Mouse (Mus musculus): ENCODE measurements around the gene Rps3.

Gene Rps3

DNA sequence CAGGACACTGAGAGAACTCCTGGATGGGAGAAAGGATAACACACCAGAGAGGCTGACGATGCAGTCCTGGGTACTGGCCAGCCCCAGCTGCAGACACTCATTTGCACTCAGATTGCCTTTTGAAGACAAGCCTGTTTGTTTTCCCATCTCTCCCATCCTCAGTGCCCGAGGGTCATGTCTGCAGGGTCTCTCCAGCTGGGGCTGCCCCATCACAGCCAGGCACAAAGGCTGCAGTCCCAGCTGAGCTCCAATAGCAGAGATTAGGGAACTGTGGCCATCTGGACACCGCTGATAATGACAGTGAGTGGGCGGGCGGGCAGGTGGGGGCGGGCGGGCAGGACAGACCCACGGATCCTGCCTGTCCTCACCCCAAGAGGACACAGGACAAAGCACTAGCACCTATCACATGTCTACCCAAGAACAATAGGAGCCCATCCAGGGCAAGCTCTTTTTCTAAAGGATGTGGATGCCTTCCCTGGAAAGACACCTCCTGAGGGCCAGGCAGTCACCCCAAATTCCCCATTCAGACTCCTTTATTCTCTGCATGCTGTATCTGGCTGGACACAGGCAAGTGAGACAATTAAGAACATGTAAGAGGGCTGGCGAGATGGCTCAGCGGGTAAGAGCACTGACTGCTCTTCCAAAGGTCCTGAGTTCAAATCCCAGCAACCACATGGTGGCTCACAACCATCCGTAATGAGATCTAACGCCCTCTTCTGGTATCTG, 8.5 kb downstream of the Rps3 start:
- peak; percentile 80 for DNase-seq

DNA sequence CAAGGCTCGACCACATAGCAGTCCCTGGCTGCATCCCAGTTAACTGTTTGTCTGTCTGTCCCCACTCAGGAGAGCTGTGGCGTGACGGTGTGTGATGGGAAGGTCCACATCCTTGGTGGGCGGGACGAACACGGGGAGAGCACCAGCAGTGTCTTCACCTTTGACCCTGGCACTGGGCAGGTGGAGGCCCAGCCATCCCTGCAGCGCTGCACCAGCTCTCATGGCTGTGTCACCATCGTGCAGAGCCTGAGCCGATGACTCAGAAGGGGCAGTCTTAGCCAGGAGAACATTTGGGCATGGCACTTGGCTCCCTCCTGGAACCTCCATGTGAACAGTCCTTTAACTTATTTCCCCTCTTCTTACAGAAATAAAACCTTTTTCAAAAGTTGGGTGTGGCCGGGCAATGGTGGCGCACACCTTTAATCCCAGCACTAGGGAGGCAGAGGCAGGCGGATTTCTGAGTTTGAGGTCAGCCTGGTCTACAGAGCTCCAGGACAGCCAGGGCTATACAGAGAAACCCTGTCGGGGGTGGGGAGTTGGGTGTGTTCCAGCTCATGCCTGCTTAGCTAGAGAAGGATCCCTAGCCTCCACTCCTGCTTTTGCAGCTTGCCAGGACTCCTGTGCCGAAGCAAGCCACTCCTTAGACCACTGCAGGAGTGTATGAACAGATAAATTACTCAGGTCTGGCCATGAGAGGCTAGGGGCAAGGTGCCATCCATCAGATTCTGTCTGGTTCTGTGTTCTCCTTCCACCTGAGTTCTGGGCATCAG, 9.7 kb downstream of the Rps3 start:
- no peak for DNase-seq

DNA sequence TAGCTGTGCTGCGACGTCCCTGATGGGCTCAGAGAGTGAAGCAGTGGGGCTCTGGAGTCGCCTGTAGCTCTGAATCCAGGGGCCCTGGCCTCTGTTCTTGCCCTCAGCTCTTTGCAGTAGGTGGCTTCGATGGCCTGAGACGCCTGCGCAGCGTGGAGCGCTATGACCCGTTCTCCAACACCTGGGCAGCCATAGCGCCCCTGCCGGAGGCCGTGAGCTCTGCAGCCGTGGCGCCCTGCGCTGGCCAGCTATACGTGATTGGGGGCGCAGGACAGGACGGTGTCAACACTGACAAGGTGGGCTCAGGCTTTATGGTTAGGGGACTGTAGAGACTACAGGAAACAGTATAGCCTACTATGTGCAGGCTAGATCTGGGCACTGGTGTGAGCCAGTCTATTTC, 12.0 kb downstream of the Rps3 start:
- no peak for DNase-seq

DNA sequence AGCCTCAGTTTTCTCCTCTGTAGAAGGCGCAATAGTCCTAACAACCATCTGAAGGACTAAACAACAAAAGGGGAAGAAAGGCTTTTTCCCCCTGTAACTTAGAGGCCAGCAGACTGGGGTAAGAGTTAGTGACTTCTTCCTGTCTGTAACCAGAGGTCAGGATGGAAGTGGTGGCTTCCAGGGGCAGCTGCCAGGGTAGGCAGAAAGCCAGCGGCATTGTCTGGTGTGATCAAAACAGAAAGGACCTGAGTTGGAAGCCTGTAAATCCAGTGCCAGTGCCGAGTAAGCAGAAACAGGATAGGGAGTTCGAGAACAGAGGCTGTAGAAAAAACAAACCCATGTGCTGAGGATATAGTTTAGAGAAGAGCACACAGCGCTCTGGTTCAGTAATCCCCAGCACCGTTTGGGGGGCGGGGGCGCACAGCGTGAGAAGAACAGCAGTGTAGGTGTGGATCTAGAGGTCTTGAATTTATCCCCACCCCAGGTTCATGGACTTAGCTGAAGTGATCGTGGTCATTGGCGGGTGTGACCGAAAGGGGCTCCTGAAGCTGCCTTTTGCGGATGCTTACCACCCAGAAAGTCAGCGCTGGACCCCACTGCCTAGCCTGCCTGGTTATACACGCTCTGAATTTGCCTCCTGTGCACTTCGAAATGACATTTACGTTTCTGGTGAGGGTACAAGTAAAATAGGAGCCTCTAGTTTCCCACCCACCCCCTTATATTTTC, 13.7 kb downstream of the Rps3 start:
- peak; percentile 79 for DNase-seq

DNA sequence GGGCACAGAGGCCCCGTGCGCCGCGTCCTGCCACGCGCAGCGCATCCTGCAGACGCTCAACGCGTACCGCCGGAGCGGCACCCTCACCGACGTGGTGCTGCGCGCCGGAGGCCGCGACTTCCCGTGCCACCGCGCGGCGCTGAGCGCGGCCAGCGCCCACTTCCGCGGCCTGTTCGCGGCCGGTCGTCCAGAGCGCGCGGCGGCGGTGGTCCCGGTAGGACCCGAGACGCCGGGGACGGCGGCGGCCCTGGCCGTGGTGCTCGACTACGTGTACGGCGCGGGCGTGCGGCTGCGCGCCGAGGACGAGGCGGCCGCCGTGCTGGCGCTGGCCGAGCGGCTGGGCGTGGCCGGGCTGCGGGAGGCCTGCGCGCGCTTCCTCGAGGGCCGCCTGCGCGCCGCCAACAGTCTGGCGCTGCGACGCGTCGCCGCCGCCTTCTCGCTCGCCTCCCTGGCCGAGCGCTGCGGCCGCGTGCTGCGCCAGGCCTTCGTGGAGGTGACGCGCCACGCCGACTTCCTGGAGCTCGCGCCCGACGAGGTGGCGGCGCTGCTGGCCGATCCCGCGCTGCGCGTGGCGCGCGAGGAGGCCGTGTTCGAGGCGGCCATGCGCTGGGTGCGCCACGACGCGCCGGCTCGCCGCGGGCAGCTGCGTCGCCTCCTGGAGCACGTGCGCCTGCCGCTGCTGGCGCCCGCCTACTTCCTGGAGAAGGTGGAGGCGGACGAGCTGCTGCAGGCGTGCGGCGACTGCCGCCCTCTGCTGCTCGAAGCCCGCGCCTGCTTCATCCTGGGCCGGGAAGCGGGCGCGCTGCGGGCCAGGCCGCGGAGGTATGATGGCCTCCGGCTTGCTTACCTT, 15.0 kb downstream of the Rps3 start:
- DNase-seq = peak; percentile 72

DNA sequence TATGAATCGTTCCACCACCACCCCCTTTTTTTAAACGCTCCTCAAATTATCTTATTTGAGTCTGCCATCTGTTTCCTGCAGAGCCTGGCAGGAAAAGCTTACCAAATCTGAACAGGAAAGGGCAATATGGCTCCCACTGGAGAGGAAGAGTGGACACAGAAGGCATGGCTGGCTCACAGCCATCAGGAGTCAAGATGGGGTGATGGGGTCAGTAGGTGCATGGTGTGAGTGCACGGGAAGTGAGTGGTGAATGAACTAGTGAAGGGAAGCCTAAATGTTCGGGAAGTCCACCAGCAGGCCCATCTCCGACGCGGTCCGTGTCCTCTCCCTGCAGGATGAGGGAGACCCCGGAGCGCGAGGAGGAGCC, 15.6 kb downstream of the Rps3 start:
- peak; percentile 65 for DNase-seq

DNA sequence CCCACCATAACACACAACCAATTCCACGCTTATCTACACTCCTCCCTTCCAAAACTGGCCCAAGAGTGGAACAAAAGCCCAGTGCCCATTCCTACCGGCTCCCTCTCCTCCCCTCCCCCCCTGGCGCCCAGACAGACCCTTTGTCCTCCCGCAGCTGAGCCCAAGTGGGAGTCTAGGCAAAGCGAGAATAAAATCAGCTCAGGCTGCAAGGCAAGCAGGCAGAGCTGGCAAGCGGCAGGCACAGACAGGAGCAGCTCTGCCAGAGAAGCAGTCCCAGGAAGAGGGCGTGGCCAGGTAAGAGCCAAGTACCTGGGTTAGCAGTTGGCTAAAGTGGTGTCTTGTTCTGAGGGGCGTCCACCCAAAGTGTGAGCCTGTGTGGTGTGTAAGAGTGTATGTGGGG, 17.7 kb downstream of the Rps3 start, which contains the start of gene Klhl35:
Gene Klhl35 (plus strand): TSS at position 194 of the 400 bp plus-strand sequence.
- peak; percentile 52 for DNase-seq

GRCm38 (mm10) chr7:99463120-99463519, 20.4 kb downstream of the Rps3 start:
- no peak for DNase-seq

DNA sequence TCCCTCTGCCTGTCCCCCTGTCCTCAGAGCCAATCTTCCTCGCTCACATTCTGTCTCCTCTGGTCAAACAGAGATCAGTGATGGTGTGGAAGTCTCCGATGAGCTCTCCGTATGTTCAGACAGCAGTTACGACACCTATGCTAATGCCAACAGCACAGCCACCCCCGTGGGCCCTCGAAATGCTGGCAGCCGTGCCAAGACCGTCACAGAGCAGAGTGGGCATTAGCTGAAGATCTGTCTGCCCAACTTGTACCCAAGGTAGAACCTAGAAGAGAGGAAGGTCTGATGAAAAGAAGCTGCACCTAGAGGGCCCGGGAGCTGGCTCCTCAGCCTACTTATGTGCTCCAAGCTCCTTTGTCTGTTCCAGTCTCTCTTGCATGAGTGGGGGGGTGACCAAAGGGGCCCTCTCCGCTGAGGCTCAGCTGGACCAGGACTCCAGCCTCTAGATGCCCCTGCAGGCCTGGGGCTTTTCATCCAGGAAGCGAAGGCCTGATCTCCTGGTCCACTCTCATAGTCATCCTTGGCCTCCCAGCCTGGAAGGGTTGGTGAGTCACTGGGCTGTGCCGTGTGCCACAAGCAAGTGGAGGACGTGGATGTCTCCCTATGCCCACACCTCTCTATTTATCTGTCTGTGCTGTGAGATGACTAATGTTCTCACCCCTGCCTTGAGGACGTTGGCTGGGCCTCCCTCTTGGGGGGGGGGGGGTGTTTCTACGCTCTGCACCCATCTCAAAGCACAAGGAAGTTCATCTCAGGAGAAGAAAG, 23.5 kb downstream of the Rps3 start:
- DNase-seq = no peak

DNA sequence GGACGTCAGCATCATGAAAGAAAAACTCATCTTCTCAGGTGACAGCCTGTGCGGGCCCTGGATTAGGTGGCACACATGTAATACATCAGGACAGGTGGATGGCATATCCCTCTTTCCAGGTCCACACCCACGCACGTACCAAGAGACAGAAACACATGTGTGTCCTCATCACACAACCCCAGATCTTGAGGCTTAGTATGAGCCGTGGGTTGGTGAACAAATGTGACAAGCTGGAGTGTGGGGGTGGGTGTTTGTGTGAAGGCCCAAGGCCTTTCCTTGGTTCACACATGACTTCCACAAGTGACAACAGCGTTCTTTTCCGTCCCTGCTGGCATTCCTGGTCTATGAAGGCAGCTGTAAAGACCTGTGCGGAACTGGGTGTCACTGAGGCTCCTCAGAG, 24.7 kb downstream of the Rps3 start:
- DNase-seq = no peak

DNA sequence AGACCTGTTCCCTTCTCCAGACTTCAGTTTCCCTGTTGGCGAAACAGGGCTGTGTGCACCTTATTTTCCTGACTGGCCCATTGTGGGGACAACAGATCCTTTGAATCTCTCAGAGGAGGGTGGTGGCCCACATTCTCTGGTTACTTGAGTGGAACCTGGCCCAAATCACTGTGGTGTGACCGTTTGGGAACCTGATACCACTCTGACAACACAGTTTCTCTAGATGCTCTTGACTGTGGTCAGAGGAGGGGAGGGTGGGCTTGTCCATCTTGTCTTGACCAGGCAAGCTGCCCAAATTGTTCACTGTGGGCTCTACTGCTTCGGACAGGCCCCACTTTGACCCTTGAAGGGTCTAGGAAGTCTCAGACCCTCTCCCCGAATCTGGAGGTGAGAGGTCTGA, 29.5 kb downstream of the Rps3 start:
- no peak for DNase-seq

DNA sequence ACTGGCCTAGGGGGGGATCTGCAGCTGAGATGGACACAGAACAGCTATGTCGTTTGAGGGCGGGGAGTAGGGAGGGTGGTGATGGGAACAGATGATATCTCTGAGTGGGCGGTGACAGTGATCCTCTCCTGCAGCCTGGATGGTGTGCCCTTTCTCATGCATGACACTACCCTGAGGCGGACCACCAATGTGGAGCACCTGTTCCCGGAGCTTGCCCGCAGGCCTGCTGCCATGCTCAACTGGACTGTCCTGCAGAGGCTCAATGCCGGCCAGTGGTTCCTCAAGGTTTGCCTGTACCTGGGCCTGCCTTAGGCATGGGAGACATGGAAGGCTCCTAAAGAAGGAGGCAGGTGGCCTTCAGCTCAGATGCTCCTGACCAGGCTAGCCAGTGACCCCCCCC, 30.7 kb downstream of the Rps3 start:
- DNase-seq = no peak

GRCm38 (mm10) chr7:99450703-99451102, 32.8 kb downstream of the Rps3 start:
- DNase-seq = peak; percentile 92

- no peak for DNase-seq
Measured at GRCm38 (mm10) chr7:99449751-99450150, 33.8 kb downstream of the Rps3 start.

GRCm38 (mm10) chr7:99449063-99449462, 34.5 kb downstream of the Rps3 start:
- DNase-seq = no peak

DNA sequence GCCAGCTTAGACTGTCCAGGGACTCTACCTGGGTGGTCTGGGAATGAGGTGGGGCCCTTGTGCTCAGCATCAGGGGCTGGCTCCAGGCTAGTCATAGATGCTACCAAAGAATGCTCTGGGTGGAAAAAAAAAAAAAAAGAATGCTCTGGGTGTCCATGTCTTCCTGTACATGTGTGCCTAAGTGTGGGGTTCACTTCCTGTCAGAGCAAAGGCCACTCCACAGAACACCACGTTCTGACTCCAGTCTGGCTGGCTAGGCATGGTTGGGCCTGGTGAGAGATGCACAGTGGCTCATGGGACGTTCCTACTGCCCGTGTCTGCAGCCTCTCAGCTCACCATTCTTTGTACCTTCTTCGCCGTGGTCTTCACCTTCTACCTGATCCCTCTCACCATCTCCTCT, 34.9 kb downstream of the Rps3 start:
- no peak for DNase-seq

GRCm38 (mm10) chr7:99447323-99447722, 36.2 kb downstream of the Rps3 start:
- DNase-seq = no peak

DNA sequence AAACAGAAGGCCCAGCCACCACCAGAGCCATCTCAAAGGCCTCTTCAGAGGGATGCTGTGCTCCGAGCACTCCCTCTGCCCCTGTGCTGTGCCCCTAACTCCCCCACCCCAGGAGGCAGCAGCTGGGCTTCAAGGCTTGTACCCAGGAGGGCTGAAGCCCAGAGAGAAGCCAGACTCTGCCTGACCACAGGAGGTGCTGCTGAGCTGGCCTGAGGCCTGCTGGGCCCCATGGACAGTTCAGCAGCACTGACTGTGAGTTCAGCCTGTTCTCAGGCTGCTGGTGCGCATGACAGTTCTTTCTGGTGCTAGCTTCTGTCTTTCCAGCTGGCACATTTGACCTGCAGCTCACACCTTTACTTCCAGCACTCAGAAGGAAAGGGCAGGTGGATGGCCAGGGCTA, 37.7 kb downstream of the Rps3 start:
- no peak for DNase-seq

- DNase-seq = peak; percentile 22
Measured at GRCm38 (mm10) chr7:99444012-99444411, 39.5 kb downstream of the Rps3 start.

DNA sequence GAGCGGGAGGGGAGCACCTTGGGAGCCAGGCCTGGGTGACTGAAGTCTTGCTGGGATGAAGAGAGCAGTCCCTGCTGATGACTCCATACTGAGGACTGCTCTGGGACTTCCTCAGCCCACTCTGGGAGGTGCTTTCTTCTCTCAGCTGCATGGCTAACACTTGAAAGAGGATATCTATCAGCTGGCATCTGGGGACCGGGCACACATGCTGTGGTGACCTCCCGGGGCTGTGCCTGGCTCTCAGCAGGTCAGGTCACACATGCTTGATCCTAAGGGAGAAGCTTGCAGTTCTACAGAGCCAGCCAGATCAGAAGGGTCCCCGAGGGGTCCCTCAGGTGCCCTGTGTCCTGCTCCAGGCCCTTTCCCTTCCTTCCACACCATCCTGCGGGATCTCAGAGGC, 40.4 kb downstream of the Rps3 start:
- DNase-seq = no peak

- peak; percentile 88 for DNase-seq
Measured at GRCm38 (mm10) chr7:99441534-99442072, 41.9 kb downstream of the Rps3 start.

- peak; percentile 17 for DNase-seq
Measured at GRCm38 (mm10) chr7:99438881-99439280, 44.7 kb downstream of the Rps3 start.
